Mouse (Mus musculus) liver, postnatal 0 days (tissue): ENCODE measurements around the gene Cadm3.

Experiments used
- CTCF ChIP-seq: sonication (generic); IDR thresholded peaks from 2 replicates; pipeline ENCODE4 v1.5.1; 2016; ENCODE audit warnings: antibody characterized with exemption, low read depth
- EP300 ChIP-seq: IDR thresholded peaks from 2 replicates; pipeline ENCODE4 v1.6.1; 2016; ENCODE audit warnings: antibody characterized with exemption, low read depth, mild to moderate bottlenecking

DNA sequence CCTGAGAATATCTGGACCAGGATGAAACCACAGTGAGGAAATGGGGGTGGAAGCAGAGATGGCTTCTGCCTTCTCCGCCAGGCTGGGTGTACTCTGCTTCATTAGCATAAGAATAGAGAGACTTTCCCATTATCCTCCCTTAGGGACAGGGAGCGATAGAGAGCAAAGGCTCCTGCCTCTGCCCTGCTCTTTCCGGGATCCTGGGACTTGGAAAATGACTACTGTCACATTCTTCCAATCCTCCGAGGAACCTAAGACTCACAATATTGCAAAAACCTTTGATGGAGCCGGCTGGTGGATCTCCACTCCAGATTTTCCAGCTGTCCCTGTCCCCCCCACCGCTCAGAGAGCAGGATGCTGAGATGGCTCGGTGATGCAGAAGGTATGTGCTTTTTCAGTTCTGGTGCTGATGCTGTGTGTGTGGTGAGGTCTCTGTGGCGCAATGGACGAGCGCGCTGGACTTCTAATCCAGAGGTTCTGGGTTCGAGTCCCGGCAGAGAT lies 22.5 kb upstream of the Cadm3 start:
- no peak for TF ChIP-seq EP300
- no peak for TF ChIP-seq CTCF
